Mouse (Mus musculus): Measurements from ENCODE around the gene Dram2.

DNA sequence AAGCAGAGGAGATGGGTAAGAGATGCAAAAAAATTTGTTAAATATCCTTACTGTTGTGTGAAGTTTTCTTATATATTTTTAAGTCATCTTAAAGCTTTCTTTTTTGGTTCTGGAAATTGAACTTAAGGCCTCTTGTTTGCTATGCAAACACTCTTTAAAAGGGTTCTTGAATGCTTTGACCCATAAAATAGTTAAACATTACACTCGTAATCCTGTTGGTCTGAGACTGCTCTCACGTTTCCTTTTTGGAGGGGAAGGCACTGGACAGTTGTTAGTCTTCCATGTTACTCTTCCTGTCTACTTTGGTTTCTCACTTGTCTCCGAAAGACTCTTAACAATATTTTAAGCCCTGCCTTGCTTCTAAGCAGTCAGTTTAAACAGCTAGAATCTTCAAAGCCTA, 1.4 kb downstream of the Dram2 start:
- TF ChIP-seq CTCF (IDR thresholded peaks at IDR 0.05; ENCODE audit: extremely low read depth, insufficient read depth, insufficient read length, insufficient replicate concordance) (no peak), POLR2A (IDR thresholded peaks at IDR 0.05; ENCODE audit: low read depth, low read length) (no peak)

All from spleen, adult 2 months (tissue).